Mouse (Mus musculus) heart, adult 2 months (tissue): ENCODE data around the gene Rad54l. TPM values are rescaled to one million over a fixed set of nuclear protein-coding genes. Genes with fewer than 3 reads are reported as not detected.

Source experiments
- DNase-seq, 2 experiments: peaks; one replicate each; pipeline ENCODE4 v3.0.0; 2021
- H3K27ac ChIP-seq: fragments of 200-600 bp; 2 replicates; pipeline ENCODE4 v1.8.1; 2022
- H3K27me3 ChIP-seq: fragments of 200-500 bp; 2 replicates; pipeline ENCODE4 v1.6.1; 2012; ENCODE audit warnings: mild to moderate bottlenecking, low read length, inconsistent platforms, mixed read lengths; ENCODE audit not compliant: control insufficient read depth, insufficient read depth
- H3K36me3 ChIP-seq: fragments of 200-500 bp; 2 replicates; pipeline ENCODE4 v1.6.1; 2012; ENCODE audit warnings: low read length, inconsistent platforms; ENCODE audit not compliant: control insufficient read depth, insufficient read depth
- H3K4me1 ChIP-seq: fragments of 200-500 bp; 2 replicates; pipeline ENCODE4 v1.6.1; 2011; ENCODE audit warnings: low read length; ENCODE audit not compliant: control insufficient read depth, insufficient read depth
- H3K4me3 ChIP-seq: fragments of 200-600 bp; 2 replicates; pipeline ENCODE4 v1.8.1; 2022
- H3K79me2 ChIP-seq: fragments of 200-500 bp; replicated peaks from 2 replicates; pipeline ENCODE4 v1.6.1; 2012; ENCODE audit warnings: mild to moderate bottlenecking, inconsistent platforms, low read length, moderate library complexity, mixed read lengths; ENCODE audit not compliant: control insufficient read depth, insufficient read depth
- H3K9ac ChIP-seq: fragments of 200-500 bp; 2 replicates; pipeline ENCODE4 v1.6.1; 2012; ENCODE audit warnings: low read depth, mild to moderate bottlenecking, control low read depth, inconsistent platforms, low read length, mixed read lengths
- CTCF ChIP-seq: fragments of 200-600 bp; IDR thresholded peaks from 2 replicates; pipeline ENCODE4 v1.8.1; 2022; ENCODE audit warnings: antibody characterized with exemption, mild to moderate bottlenecking, moderate library complexity
- EP300 ChIP-seq: fragments of 200-500 bp; IDR thresholded peaks from 2 replicates; pipeline ENCODE4 v1.6.1; 2011; ENCODE audit warnings: low read depth, low read length, control low read depth; ENCODE audit not compliant: insufficient read depth
- POLR2A ChIP-seq: fragments of 200-500 bp; IDR thresholded peaks from 2 replicates; pipeline ENCODE4 v1.6.1; 2011; ENCODE audit warnings: mild to moderate bottlenecking, low read depth, low read length, control low read depth; ENCODE audit not compliant: insufficient read depth
- WGBS: fragments of 180-500 bp; shearing (Covaris S2); methylation state at CpG from one replicate; pipeline ENCODE4 v1.1.7; 2018; 5-methylcytosine and 5-hydroxymethylcytosine counted together
- intact Hi-C: fragments of 180-260 bp; cut with DNase I; formaldehyde crosslinking; loops from one replicate; pipeline ENCODE4 v1.15.1; 2025
- polyA plus RNA-seq: library from polyadenylated mRNA; depleted of rRNA; stranded (reverse); fragments of >200 nt; gene quantifications from 2 replicates; pipeline ENCODE4 v1.2.3, GENCODE M21; 2012
- total RNA-seq, 2 experiments: library from RNA; stranded (reverse); gene quantifications; 2 replicates each; pipeline ENCODE4 v1.2.3; 2021

The Rad54l gene
- total and polyA plus RNA-seq, 3 experiments = 0.18 to 0.43 (median 0.21) TPM

- Histone ChIP-seq H3K4me1 (peaks cover 5% of the 10 kb centered on the region), H3K4me3 (peak overlapping the region; percentile 18), H3K79me2 (no peaks in the 10 kb centered on the region), H3K36me3 (no peaks in the 10 kb centered on the region), H3K27ac (no peak overlapping the region; the same call in 1 of the 2 replicates), H3K9ac (peak overlapping the region; percentile 42; the same call in 1 of the 2 replicates), H3K27me3 (no peaks in the 10 kb centered on the region)
- 17% methylated on average over 7 of the region's 7 CpGs for WGBS
- no peak for TF ChIP-seq CTCF
- no peak for TF ChIP-seq EP300
- TF ChIP-seq POLR2A = no peak
- DNase-seq = peak; percentile 32 to 47
- intact Hi-C loops = no loop called here
Measured at GRCm38 (mm10) chr4:116143317-116143811, 19.9 kb upstream of the Rad54l start.

- WGBS = 85% methylated on average over 7 of the region's 7 CpGs
- H3K36me3 ChIP-seq = no peaks in the 10 kb centered on the region
- TF ChIP-seq CTCF (no peak), POLR2A (no peak), EP300 (no peak)
- H3K79me2 ChIP-seq = no peaks in the 10 kb centered on the region
- no peaks in the 10 kb centered on the region for H3K27me3 ChIP-seq
- intact Hi-C loops = no loop called here
- H3K4me1 ChIP-seq = peaks cover 5% of the 10 kb centered on the region
- no peak for DNase-seq
- H3K27ac ChIP-seq = no peak overlapping the region
- no peak overlapping the region for H3K4me3 ChIP-seq
- H3K9ac ChIP-seq = no peak overlapping the region
Measured at GRCm38 (mm10) chr4:116142269-116142668, 18.8 kb upstream of the Rad54l start.

DNA sequence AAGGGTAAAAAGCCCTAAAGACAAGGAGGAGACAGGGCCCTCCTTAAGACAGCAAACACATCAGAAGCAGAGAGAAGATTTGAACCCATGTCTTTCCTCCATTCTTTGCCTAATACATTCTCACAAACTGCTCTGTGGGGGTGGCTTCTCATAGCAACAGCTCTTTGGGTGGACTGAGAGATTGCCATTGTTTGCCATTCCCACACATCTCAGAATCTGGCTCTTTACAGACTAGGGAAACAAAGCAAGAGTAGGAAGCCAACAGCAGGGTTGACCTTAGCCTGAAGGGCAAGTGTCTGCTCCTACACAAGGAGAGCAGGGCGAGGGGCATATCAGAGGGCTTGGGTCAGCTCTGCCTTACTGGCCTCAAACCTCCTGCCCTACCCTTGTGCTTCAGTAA lies 18.2 kb upstream of the Rad54l start:
- H3K27ac ChIP-seq = no peak overlapping the region
- DNase-seq = no peak
- 81% methylated on average over 1 of the region's 1 CpGs for WGBS
- H3K9ac ChIP-seq = no peak overlapping the region
- H3K36me3 ChIP-seq = no peaks in the 10 kb centered on the region
- H3K4me3 ChIP-seq = no peak overlapping the region
- intact Hi-C loops = no loop called here
- no peak for TF ChIP-seq POLR2A
- TF ChIP-seq CTCF = no peak
- no peak for TF ChIP-seq EP300
- no peaks in the 10 kb centered on the region for H3K79me2 ChIP-seq
- H3K27me3 ChIP-seq = no peaks in the 10 kb centered on the region
- peaks cover 5% of the 10 kb centered on the region for H3K4me1 ChIP-seq

DNA sequence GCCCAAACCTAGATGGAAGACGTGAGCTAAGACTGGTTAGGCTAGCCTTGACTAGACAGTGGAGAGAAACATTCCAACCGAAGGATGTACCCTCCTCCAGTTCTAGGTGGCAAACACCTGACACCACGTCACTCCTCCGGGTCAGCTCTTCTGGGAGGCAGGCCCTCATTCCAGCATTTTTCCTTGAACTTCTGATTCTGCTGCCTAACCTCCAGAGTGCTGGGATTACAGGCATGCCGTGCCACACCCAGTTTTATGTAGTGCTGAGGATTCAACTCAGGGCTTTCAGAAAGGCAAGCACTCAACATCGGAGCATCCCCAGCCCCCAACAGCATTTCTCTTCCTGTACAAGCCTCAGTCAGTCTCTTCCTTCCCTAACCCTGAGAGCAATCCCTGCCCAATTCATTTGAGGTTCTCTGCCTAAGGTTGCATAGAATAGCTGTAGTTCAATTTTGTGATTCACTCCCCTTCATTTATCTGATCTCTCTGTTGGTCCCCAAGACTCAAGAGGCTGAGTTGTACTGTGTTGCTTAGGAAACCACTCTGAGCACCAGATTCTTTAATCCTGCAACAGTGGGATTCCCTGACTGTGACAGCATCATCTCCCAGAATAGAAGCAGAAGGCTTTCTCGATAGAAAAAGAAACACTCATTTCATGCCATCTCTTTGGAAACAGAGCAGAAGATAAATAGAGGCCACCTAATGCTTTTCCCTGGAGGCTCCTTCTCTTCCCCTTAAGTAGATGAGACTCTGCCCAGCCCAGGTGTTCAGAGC lies 17.5 kb upstream of the Rad54l start:
- Histone ChIP-seq H3K4me1 (peaks cover 5% of the 10 kb centered on the region), H3K27ac (no peak overlapping the region), H3K27me3 (no peaks in the 10 kb centered on the region), H3K9ac (no peak overlapping the region), H3K4me3 (no peak overlapping the region), H3K79me2 (no peaks in the 10 kb centered on the region), H3K36me3 (no peaks in the 10 kb centered on the region)
- intact Hi-C loops = no loop called here
- 73% methylated on average over 7 of the region's 7 CpGs for WGBS
- TF ChIP-seq POLR2A = no peak
- TF ChIP-seq CTCF = no peak
- TF ChIP-seq EP300 = no peak
- no peak for DNase-seq

- H3K4me3 ChIP-seq = no peak overlapping the region
- no peak for DNase-seq
- WGBS = 55% methylated on average over 13 of the region's 13 CpGs
- TF ChIP-seq EP300 = no peak
- no peak for TF ChIP-seq POLR2A
- no peak for TF ChIP-seq CTCF
- H3K4me1 ChIP-seq = no peaks in the 10 kb centered on the region
- H3K79me2 ChIP-seq = no peaks in the 10 kb centered on the region
- no peaks in the 10 kb centered on the region for H3K36me3 ChIP-seq
- intact Hi-C loops = no loop called here
- no peaks in the 10 kb centered on the region for H3K27me3 ChIP-seq
- H3K9ac ChIP-seq = no peak overlapping the region
- H3K27ac ChIP-seq = no peak overlapping the region
Measured at GRCm38 (mm10) chr4:116137421-116137996, 14.0 kb upstream of the Rad54l start.

DNA sequence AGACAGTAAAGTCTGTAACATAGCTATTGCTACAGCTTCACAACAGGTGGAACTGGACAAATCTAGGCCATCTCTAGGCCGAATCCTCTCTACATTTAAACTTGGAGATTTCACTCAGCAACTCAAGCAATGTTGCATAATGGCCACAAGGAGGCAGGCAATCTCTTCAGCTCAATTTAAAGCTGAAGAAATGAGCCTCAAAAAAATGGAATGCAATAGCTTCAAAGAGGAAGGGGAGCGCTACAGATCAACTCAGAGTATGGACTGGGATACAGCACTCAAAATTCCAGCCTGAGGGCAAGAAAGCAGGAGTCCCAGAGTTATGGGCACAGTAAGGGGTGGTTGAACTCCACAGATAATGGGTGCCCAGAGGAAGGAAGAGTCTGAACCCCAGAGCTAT lies 11.5 kb upstream of the Rad54l start:
- Histone ChIP-seq H3K4me3 (no peak overlapping the region), H3K27me3 (no peaks in the 10 kb centered on the region), H3K27ac (no peak overlapping the region), H3K79me2 (no peaks in the 10 kb centered on the region), H3K9ac (no peak overlapping the region), H3K36me3 (no peaks in the 10 kb centered on the region), H3K4me1 (no peaks in the 10 kb centered on the region)
- intact Hi-C loops = no loop called here
- no peak for DNase-seq
- TF ChIP-seq POLR2A = no peak
- TF ChIP-seq CTCF = peak; percentile 85
- TF ChIP-seq EP300 = no peak
- 28% methylated on average over 2 of the region's 2 CpGs for WGBS
